Mouse (Mus musculus): Measurements from ENCODE around the gene Eml6. TPM values are rescaled to one million over a fixed set of nuclear protein-coding genes. Genes with fewer than 3 reads are reported as not detected.

Eml6 gene
- polyA plus RNA-seq, 1 experiment = 0.19 TPM

GRCm38 (mm10) chr11:29714114-29714513, 311.7 kb downstream of the Eml6 start:
- Histone ChIP-seq H3K4me3 (ENCODE audit: insufficient read depth, poor library complexity, severe bottlenecking) (no peak overlapping the region), H3K79me3 (ENCODE audit: low read depth) (peaks cover 97% of the 10 kb centered on the region), H3K27me3 (ENCODE audit: control insufficient read depth, insufficient read depth, insufficient read length) (no peaks in the 10 kb centered on the region), H3K36me3 (ENCODE audit: control insufficient read depth, insufficient read depth) (peaks cover 38% of the 10 kb centered on the region), H3K79me2 (ENCODE audit: control insufficient read depth, insufficient read depth) (peaks cover 100% of the 10 kb centered on the region), H3ac (ENCODE audit: control insufficient read depth, insufficient read length, low read depth) (no peak overlapping the region)
- TF ChIP-seq USF1 (IDR thresholded peaks at IDR 0.05; ENCODE audit: low read depth) (no peak), CEBPB (IDR thresholded peaks at IDR 0.05; ENCODE audit: low read depth) (no peak), MYOG (IDR thresholded peaks at IDR 0.05; ENCODE audit: control insufficient read depth, extremely low read depth, insufficient read length) (no peak), MYOD1 (IDR thresholded peaks at IDR 0.05; ENCODE audit: control insufficient read depth, insufficient read length, low read depth) (no peak), FOSL1 (IDR thresholded peaks at IDR 0.05; ENCODE audit: insufficient read depth, low read length, poor library complexity, severe bottlenecking) (no peak), CTCF (IDR thresholded peaks at IDR 0.05; ENCODE audit: control insufficient read depth, insufficient read depth, insufficient read length) (no peak), MAX (IDR thresholded peaks at IDR 0.05) (no peak)

GRCm38 (mm10) chr11:29709512-29709911, 316.3 kb downstream of the Eml6 start:
- Histone ChIP-seq H3K4me3 (ENCODE audit: insufficient read depth, poor library complexity, severe bottlenecking) (no peak overlapping the region), H3ac (ENCODE audit: control insufficient read depth, insufficient read length, low read depth) (no peak overlapping the region), H3K79me2 (ENCODE audit: control insufficient read depth, insufficient read depth) (peaks cover 100% of the 10 kb centered on the region), H3K27me3 (ENCODE audit: control insufficient read depth, insufficient read depth, insufficient read length) (no peaks in the 10 kb centered on the region), H3K36me3 (ENCODE audit: control insufficient read depth, insufficient read depth) (peaks cover 60% of the 10 kb centered on the region), H3K79me3 (ENCODE audit: low read depth) (peaks cover 97% of the 10 kb centered on the region)
- TF ChIP-seq MYOD1 (IDR thresholded peaks at IDR 0.05; ENCODE audit: control insufficient read depth, insufficient read length, low read depth) = no peak
- no peak for TF ChIP-seq CEBPB (IDR thresholded peaks at IDR 0.05; ENCODE audit: low read depth)
- no peak for TF ChIP-seq MAX (IDR thresholded peaks at IDR 0.05)
- no peak for TF ChIP-seq FOSL1 (IDR thresholded peaks at IDR 0.05; ENCODE audit: insufficient read depth, low read length, poor library complexity, severe bottlenecking)
- no peak for TF ChIP-seq USF1 (IDR thresholded peaks at IDR 0.05; ENCODE audit: low read depth)
- no peak for TF ChIP-seq MYOG (IDR thresholded peaks at IDR 0.05; ENCODE audit: control insufficient read depth, extremely low read depth, insufficient read length)
- TF ChIP-seq CTCF (IDR thresholded peaks at IDR 0.05; ENCODE audit: control insufficient read depth, insufficient read depth, insufficient read length) = no peak

GRCm38 (mm10) chr11:29706845-29707244, 319.0 kb downstream of the Eml6 start:
- Histone ChIP-seq H3K79me3 (ENCODE audit: low read depth) (peaks cover 97% of the 10 kb centered on the region), H3K36me3 (ENCODE audit: control insufficient read depth, insufficient read depth) (peaks cover 68% of the 10 kb centered on the region), H3K79me2 (ENCODE audit: control insufficient read depth, insufficient read depth) (peaks cover 100% of the 10 kb centered on the region), H3K27me3 (ENCODE audit: control insufficient read depth, insufficient read depth, insufficient read length) (no peaks in the 10 kb centered on the region), H3ac (ENCODE audit: control insufficient read depth, insufficient read length, low read depth) (no peak overlapping the region), H3K4me3 (ENCODE audit: insufficient read depth, poor library complexity, severe bottlenecking) (no peak overlapping the region)
- TF ChIP-seq CEBPB (IDR thresholded peaks at IDR 0.05; ENCODE audit: low read depth) = no peak
- no peak for TF ChIP-seq MYOG (IDR thresholded peaks at IDR 0.05; ENCODE audit: control insufficient read depth, extremely low read depth, insufficient read length)
- no peak for TF ChIP-seq MAX (IDR thresholded peaks at IDR 0.05)
- TF ChIP-seq MYOD1 (IDR thresholded peaks at IDR 0.05; ENCODE audit: control insufficient read depth, insufficient read length, low read depth) = no peak
- TF ChIP-seq USF1 (IDR thresholded peaks at IDR 0.05; ENCODE audit: low read depth) = no peak
- TF ChIP-seq CTCF (IDR thresholded peaks at IDR 0.05; ENCODE audit: control insufficient read depth, insufficient read depth, insufficient read length) = no peak
- TF ChIP-seq FOSL1 (IDR thresholded peaks at IDR 0.05; ENCODE audit: insufficient read depth, low read length, poor library complexity, severe bottlenecking) = no peak

GRCm38 (mm10) chr11:29705263-29705662, 320.6 kb downstream of the Eml6 start:
- peaks cover 72% of the 10 kb centered on the region for H3K36me3 ChIP-seq (ENCODE audit: control insufficient read depth, insufficient read depth)
- H3ac ChIP-seq (ENCODE audit: control insufficient read depth, insufficient read length, low read depth) = no peak overlapping the region
- no peak for TF ChIP-seq MYOG (IDR thresholded peaks at IDR 0.05; ENCODE audit: control insufficient read depth, extremely low read depth, insufficient read length)
- TF ChIP-seq MAX (IDR thresholded peaks at IDR 0.05) = no peak
- TF ChIP-seq CTCF (IDR thresholded peaks at IDR 0.05; ENCODE audit: control insufficient read depth, insufficient read depth, insufficient read length) = no peak
- no peak for TF ChIP-seq MYOD1 (IDR thresholded peaks at IDR 0.05; ENCODE audit: control insufficient read depth, insufficient read length, low read depth)
- no peak for TF ChIP-seq USF1 (IDR thresholded peaks at IDR 0.05; ENCODE audit: low read depth)
- no peak for TF ChIP-seq CEBPB (IDR thresholded peaks at IDR 0.05; ENCODE audit: low read depth)
- no peak for TF ChIP-seq FOSL1 (IDR thresholded peaks at IDR 0.05; ENCODE audit: insufficient read depth, low read length, poor library complexity, severe bottlenecking)
- no peaks in the 10 kb centered on the region for H3K27me3 ChIP-seq (ENCODE audit: control insufficient read depth, insufficient read depth, insufficient read length)
- H3K79me3 ChIP-seq (ENCODE audit: low read depth) = peaks cover 96% of the 10 kb centered on the region
- H3K79me2 ChIP-seq (ENCODE audit: control insufficient read depth, insufficient read depth) = peaks cover 100% of the 10 kb centered on the region
- no peak overlapping the region for H3K4me3 ChIP-seq (ENCODE audit: insufficient read depth, poor library complexity, severe bottlenecking)

GRCm38 (mm10) chr11:29702721-29703120, 323.1 kb downstream of the Eml6 start:
- Histone ChIP-seq H3K4me3 (ENCODE audit: insufficient read depth, poor library complexity, severe bottlenecking) (no peak overlapping the region), H3K79me2 (ENCODE audit: control insufficient read depth, insufficient read depth) (peaks cover 100% of the 10 kb centered on the region), H3K27me3 (ENCODE audit: control insufficient read depth, insufficient read depth, insufficient read length) (no peaks in the 10 kb centered on the region), H3K36me3 (ENCODE audit: control insufficient read depth, insufficient read depth) (peaks cover 63% of the 10 kb centered on the region), H3K79me3 (ENCODE audit: low read depth) (peaks cover 95% of the 10 kb centered on the region), H3ac (ENCODE audit: control insufficient read depth, insufficient read length, low read depth) (no peak overlapping the region)
- TF ChIP-seq CEBPB (IDR thresholded peaks at IDR 0.05; ENCODE audit: low read depth) (no peak), FOSL1 (IDR thresholded peaks at IDR 0.05; ENCODE audit: insufficient read depth, low read length, poor library complexity, severe bottlenecking) (no peak), USF1 (IDR thresholded peaks at IDR 0.05; ENCODE audit: low read depth) (no peak), CTCF (IDR thresholded peaks at IDR 0.05; ENCODE audit: control insufficient read depth, insufficient read depth, insufficient read length) (no peak), MYOG (IDR thresholded peaks at IDR 0.05; ENCODE audit: control insufficient read depth, extremely low read depth, insufficient read length) (no peak), MAX (IDR thresholded peaks at IDR 0.05) (no peak), MYOD1 (IDR thresholded peaks at IDR 0.05; ENCODE audit: control insufficient read depth, insufficient read length, low read depth) (no peak)
